Mouse (Mus musculus): ENCODE data around the gene Minpp1.

DNA sequence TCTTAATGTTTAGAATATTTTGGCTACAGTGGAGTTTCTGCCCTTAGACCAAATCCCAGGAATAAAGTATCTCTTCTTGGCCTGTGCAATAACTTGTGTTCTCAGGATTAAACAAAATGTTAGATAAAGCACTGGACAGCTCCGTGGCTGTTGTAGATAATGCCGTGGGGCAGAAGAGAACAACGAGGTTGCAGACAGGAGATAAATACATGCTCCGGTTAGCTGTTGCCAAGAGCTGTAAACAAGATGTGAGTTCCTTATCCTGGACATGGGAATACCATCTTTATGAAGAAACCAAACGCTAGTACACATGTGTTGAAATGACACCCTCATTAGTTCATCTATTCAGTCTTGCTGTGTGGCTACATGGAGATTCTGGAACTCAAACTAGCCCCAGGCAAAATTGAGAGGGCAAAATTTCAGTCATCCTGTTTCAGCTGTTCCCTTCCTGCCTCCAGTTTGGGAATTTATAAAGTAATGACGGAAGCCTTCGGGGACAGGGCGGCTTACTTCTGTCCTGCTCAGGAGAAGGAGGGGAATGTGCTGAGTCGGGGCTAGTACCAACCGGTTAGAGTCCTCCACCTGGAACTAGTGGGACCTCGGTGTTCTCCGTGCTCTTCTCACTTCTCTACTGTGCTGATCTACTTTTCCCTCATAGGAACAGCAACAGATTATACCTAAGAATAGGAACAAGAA, 9.4 kb upstream of the Minpp1 start:
- TF ChIP-seq CTCF (IDR thresholded peaks at IDR 0.05; ENCODE audit: borderline replicate concordance, control insufficient read depth, extremely low read depth, insufficient read depth, low read length, poor library complexity) (no peak), POLR2A (IDR thresholded peaks at IDR 0.05; ENCODE audit: control insufficient read depth, extremely low read depth, insufficient read depth, low read length, poor library complexity) (no peak)

Measured in thymus, adult 2 months (tissue).